Mouse (Mus musculus) heart, adult 2 months (tissue): ENCODE data around the gene Uevld. TPM values are rescaled to one million over a fixed set of nuclear protein-coding genes. Genes with fewer than 3 reads are reported as not detected.
"Not testable (repeated sequence)": the region's sequence is repeated elsewhere in the genome, so short reads cannot be mapped to it uniquely, and the experiment has no call there.

Experiments
- DNase-seq, 2 experiments: peaks; one replicate each; pipeline ENCODE4 v3.0.0; 2021
- H3K27ac ChIP-seq: fragments of 200-600 bp; 2 replicates; pipeline ENCODE4 v1.8.1; 2022
- H3K27me3 ChIP-seq: fragments of 200-500 bp; 2 replicates; pipeline ENCODE4 v1.6.1; 2012; ENCODE audit warnings: mild to moderate bottlenecking, low read length, inconsistent platforms, mixed read lengths; ENCODE audit not compliant: control insufficient read depth, insufficient read depth
- H3K36me3 ChIP-seq: fragments of 200-500 bp; 2 replicates; pipeline ENCODE4 v1.6.1; 2012; ENCODE audit warnings: low read length, inconsistent platforms; ENCODE audit not compliant: control insufficient read depth, insufficient read depth
- H3K4me1 ChIP-seq: fragments of 200-500 bp; 2 replicates; pipeline ENCODE4 v1.6.1; 2011; ENCODE audit warnings: low read length; ENCODE audit not compliant: control insufficient read depth, insufficient read depth
- H3K4me3 ChIP-seq: fragments of 200-600 bp; 2 replicates; pipeline ENCODE4 v1.8.1; 2022
- H3K79me2 ChIP-seq: fragments of 200-500 bp; replicated peaks from 2 replicates; pipeline ENCODE4 v1.6.1; 2012; ENCODE audit warnings: mild to moderate bottlenecking, inconsistent platforms, low read length, moderate library complexity, mixed read lengths; ENCODE audit not compliant: control insufficient read depth, insufficient read depth
- H3K9ac ChIP-seq: fragments of 200-500 bp; 2 replicates; pipeline ENCODE4 v1.6.1; 2012; ENCODE audit warnings: low read depth, mild to moderate bottlenecking, control low read depth, inconsistent platforms, low read length, mixed read lengths
- CTCF ChIP-seq: fragments of 200-600 bp; IDR thresholded peaks from 2 replicates; pipeline ENCODE4 v1.8.1; 2022; ENCODE audit warnings: antibody characterized with exemption, mild to moderate bottlenecking, moderate library complexity
- EP300 ChIP-seq: fragments of 200-500 bp; IDR thresholded peaks from 2 replicates; pipeline ENCODE4 v1.6.1; 2011; ENCODE audit warnings: low read depth, low read length, control low read depth; ENCODE audit not compliant: insufficient read depth
- POLR2A ChIP-seq: fragments of 200-500 bp; IDR thresholded peaks from 2 replicates; pipeline ENCODE4 v1.6.1; 2011; ENCODE audit warnings: mild to moderate bottlenecking, low read depth, low read length, control low read depth; ENCODE audit not compliant: insufficient read depth
- WGBS: fragments of 180-500 bp; shearing (Covaris S2); methylation state at CpG from one replicate; pipeline ENCODE4 v1.1.7; 2018; 5-methylcytosine and 5-hydroxymethylcytosine counted together
- intact Hi-C: fragments of 180-260 bp; cut with DNase I; formaldehyde crosslinking; loops from one replicate; pipeline ENCODE4 v1.15.1; 2025
- polyA plus RNA-seq: library from polyadenylated mRNA; depleted of rRNA; stranded (reverse); fragments of >200 nt; gene quantifications from 2 replicates; pipeline ENCODE4 v1.2.3, GENCODE M21; 2012
- total RNA-seq, 2 experiments: library from RNA; stranded (reverse); gene quantifications; 2 replicates each; pipeline ENCODE4 v1.2.3; 2021

The Uevld gene
- total and polyA plus RNA-seq, 3 experiments: 2.9 to 10.3 (median 9.0) TPM

GRCm38 (mm10) chr7:46916376-46916775 is 42.0 kb downstream of the Uevld start:
- Histone ChIP-seq H3K4me3 (no peak overlapping the region), H3K9ac (no peak overlapping the region), H3K27ac (no peak overlapping the region), H3K79me2 (peaks cover 4% of the 10 kb centered on the region), H3K27me3 (no peaks in the 10 kb centered on the region), H3K4me1 (peaks cover 5% of the 10 kb centered on the region), H3K36me3 (peaks cover 3% of the 10 kb centered on the region; the same call in 1 of the 2 replicates)
- no peak for DNase-seq
- TF ChIP-seq POLR2A (no peak), CTCF (no peak), EP300 (no peak)
- intact Hi-C loops: loop anchor here (5.0 to 10.0 kb wide), 3 partner anchors 69 to 202 kb away; partner anchors contain the start of genes Gtf2h1, Hps5, Saa3 and Saal1
- 82% methylated on average over 3 of the region's 3 CpGs for WGBS

- Histone ChIP-seq H3K27ac (no peak overlapping the region), H3K9ac (no peak overlapping the region), H3K4me1 (0 out of 2 replicates have a peak, but pooled peaks cover 2% of the 10 kb centered on the region), H3K4me3 (no peak overlapping the region), H3K36me3 (peaks cover 6% of the 10 kb centered on the region; the same call in 1 of the 2 replicates), H3K27me3 (no peaks in the 10 kb centered on the region), H3K79me2 (peaks cover 2% of the 10 kb centered on the region)
- TF ChIP-seq POLR2A (no peak), CTCF (no peak), EP300 (no peak)
- intact Hi-C loops: loop anchor here (10.0 kb wide), 2 partner anchors 116 to 196 kb away; partner anchors contain the start of genes Gtf2h1, Hps5, Saa3 and Saal1
- WGBS: 82% methylated on average over 3 of the region's 3 CpGs
- no peak for DNase-seq
Measured at GRCm38 (mm10) chr7:46911250-46911649, 47.1 kb downstream of the Uevld start.

- H3K36me3 ChIP-seq: peaks cover 10% of the 10 kb centered on the region
- intact Hi-C loops: no loop called here
Measured at GRCm38 (mm10) chr7:46899343-46899742, 59.0 kb downstream of the Uevld start.

GRCm38 (mm10) chr7:46895511-46895910 is 62.8 kb downstream of the Uevld start:
- H3K36me3 ChIP-seq: peaks cover 7% of the 10 kb centered on the region
- no peak overlapping the region for H3K27ac ChIP-seq
- H3K27me3 ChIP-seq: no peaks in the 10 kb centered on the region
- H3K4me1 ChIP-seq: no peaks in the 10 kb centered on the region
- DNase-seq: no peak
- no peak overlapping the region for H3K4me3 ChIP-seq
- H3K79me2 ChIP-seq: no peaks in the 10 kb centered on the region; the same call in 1 of the 2 replicates
- 89% methylated on average over 3 of the region's 3 CpGs for WGBS
- TF ChIP-seq CTCF (no peak), EP300 (no peak), POLR2A (no peak)
- no peak overlapping the region for H3K9ac ChIP-seq
- intact Hi-C loops: no loop called here

More at GRCm38 (mm10) chr7:46899343-46899742, 59.0 kb downstream of the Uevld start:
- WGBS: 71% methylated on average over 3 of the region's 3 CpGs
- DNase-seq: no peak
- no peak overlapping the region for H3K27ac ChIP-seq
- no peaks in the 10 kb centered on the region for H3K27me3 ChIP-seq
- H3K9ac ChIP-seq: no peak overlapping the region
- H3K79me2 ChIP-seq: no peaks in the 10 kb centered on the region; the same call in 1 of the 2 replicates
- TF ChIP-seq CTCF (no peak), EP300 (no peak), POLR2A (no peak)
- no peak overlapping the region for H3K4me3 ChIP-seq
- H3K4me1 ChIP-seq: no peaks in the 10 kb centered on the region

- no peak for TF ChIP-seq POLR2A
- no peak for TF ChIP-seq EP300
- TF ChIP-seq CTCF: no peak
- intact Hi-C loops: no loop called here
- 55% methylated on average over 3 of the region's 3 CpGs for WGBS
- Histone ChIP-seq H3K9ac (no peak overlapping the region), H3K27me3 (no peaks in the 10 kb centered on the region), H3K36me3 (no peaks in the 10 kb centered on the region; the same call in 1 of the 2 replicates), H3K4me1 (no peaks in the 10 kb centered on the region), H3K79me2 (no peaks in the 10 kb centered on the region), H3K27ac (no peak overlapping the region), H3K4me3 (no peak overlapping the region)
- no peak for DNase-seq
Measured at GRCm38 (mm10) chr7:46883304-46883703, 75.0 kb downstream of the Uevld start.

GRCm38 (mm10) chr7:46881941-46882340 is 76.4 kb downstream of the Uevld start:
- H3K27ac ChIP-seq, intact Hi-C loops, H3K4me3 ChIP-seq, H3K4me1 ChIP-seq, DNase-seq, H3K36me3 ChIP-seq, H3K79me2 ChIP-seq, H3K27me3 ChIP-seq, H3K9ac ChIP-seq: not testable (repeated sequence)
- 77% methylated on average over 8 of the region's 8 CpGs for WGBS
